16 mouse cellular contexts compared by ENCODE assay signal in the genomic region with DNA sequence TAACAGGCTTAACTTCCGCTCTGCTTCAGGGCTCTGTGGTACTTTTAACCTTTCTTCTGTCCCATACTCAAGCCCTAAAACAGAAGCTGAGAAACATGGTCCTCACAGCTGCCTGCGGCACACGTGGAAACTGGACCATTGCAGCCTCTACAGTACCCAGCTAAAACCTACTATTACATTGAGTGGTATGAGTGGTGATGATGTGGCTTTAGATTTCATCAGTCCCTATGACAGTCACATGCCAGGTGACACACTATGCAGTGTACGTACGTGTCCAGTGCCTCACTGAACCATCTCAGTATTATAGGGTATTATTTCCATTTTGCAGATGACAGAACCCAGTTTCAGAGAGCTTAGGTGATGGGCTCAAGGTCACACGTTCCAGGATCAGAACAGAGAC. TPM values are rescaled to one million over a fixed set of nuclear protein-coding genes. Genes with fewer than 3 reads are reported as not detected.
DNase-seq lines count a peak whose midpoint lies in the region; TF ChIP-seq lines count a peak whose summit lies in the region.
"Had no signal": no experiment of that assay in that cellular context is flagged by ENCODE, and none has a peak within 500 bp of the region (broad histone marks: within the 10 kb centered on the region; RNA-seq: fewer than 3 reads in every experiment).

No protein-coding gene starts in this region.

- intact Hi-C loops in heart, adult 2 months (cut with DNase I), result no loop called here

- no peak overlapping the region for H3ac ChIP-seq in myocyte (ENCODE audit: control insufficient read depth, insufficient read length)

- TF ChIP-seq POLR2A in heart, adult 2 months (IDR thresholded peaks at IDR 0.05; ENCODE audit: insufficient read depth, low read depth, low read length), result no peak
- TF ChIP-seq POLR2A in myocyte (IDR thresholded peaks at IDR 0.05; ENCODE audit: insufficient read length, low read depth), result no peak
- no peak for TF ChIP-seq POLR2A in lung, adult 2 months (IDR thresholded peaks at IDR 0.05; ENCODE audit: borderline replicate concordance, extremely low read depth, low read depth, low read length)

- H3K27me3 ChIP-seq in heart, adult 2 months (ENCODE audit: control insufficient read depth, insufficient read depth, low read length), result no peaks in the 10 kb centered on the region
- no peaks in the 10 kb centered on the region for H3K27me3 ChIP-seq in myocyte (ENCODE audit: control insufficient read depth, insufficient read depth, insufficient read length)
- H3K27me3 ChIP-seq: CH12.LX, Patski had no signal

- TF ChIP-seq EP300 in heart, adult 2 months (IDR thresholded peaks at IDR 0.05; ENCODE audit: insufficient read depth, low read depth, low read length), result no peak

- no peak overlapping the region for H3K9ac ChIP-seq in heart, adult 2 months (ENCODE audit: low read depth, low read length)

- H3K79me2 ChIP-seq in heart, adult 2 months (replicated peaks; ENCODE audit: control insufficient read depth, insufficient read depth, low read length), result no peaks in the 10 kb centered on the region
- H3K79me2 ChIP-seq in myocyte (ENCODE audit: control insufficient read depth, insufficient read depth), result peaks cover 14% of the 10 kb centered on the region

- H3K4me3 ChIP-seq in heart, adult 2 months, result no peak overlapping the region
- no peak overlapping the region for H3K4me3 ChIP-seq in myocyte
- no peak overlapping the region for H3K4me3 ChIP-seq in lung, adult 2 months (replicated peaks; ENCODE audit: extremely low read depth, low read depth, low read length)

- DNase-seq in heart, adult 11 months, result peak; percentile 68
- no peak for DNase-seq in heart, adult 2 months
- no peak for DNase-seq in lung, adult 2 months
- DNase-seq: adrenal gland, adult 8-10 months; adrenal gland, postnatal 10 days; adrenal gland, postnatal 14 days; adrenal gland, postnatal 25 days; B cell, adult 2 months; cerebellum, adult 11 months; cerebellum, adult 11-12 months; cerebellum, adult 18-20 months had no signal

- no peaks in the 10 kb centered on the region for H3K36me3 ChIP-seq in heart, adult 2 months (ENCODE audit: control insufficient read depth, insufficient read depth, low read length)
- H3K36me3 ChIP-seq in myocyte (ENCODE audit: control insufficient read depth, insufficient read depth), result peaks cover 11% of the 10 kb centered on the region

- no peak for TF ChIP-seq CTCF in heart, adult 2 months (IDR thresholded peaks at IDR 0.05)
- no peak for TF ChIP-seq CTCF in lung, adult 2 months (IDR thresholded peaks at IDR 0.05; ENCODE audit: insufficient read depth, low read length)

- H3K4me2 ChIP-seq in myocyte (ENCODE audit: low read depth), result no peak overlapping the region

- WGBS in heart, adult 2 months, result 89% methylated on average over 6 of the region's 6 CpGs
- 88% methylated on average over 6 of the region's 6 CpGs for WGBS in lung, adult 2 months

- no peaks in the 10 kb centered on the region for H3K4me1 ChIP-seq in heart, adult 2 months (ENCODE audit: control insufficient read depth, insufficient read depth, low read length)
- H3K4me1 ChIP-seq in lung, adult 2 months (ENCODE audit: control insufficient read depth, insufficient read depth, low read length), result no peaks in the 10 kb centered on the region

- H3K27ac ChIP-seq in heart, adult 2 months, result no peak overlapping the region

TF ChIP-seq in myocyte, 11 proteins besides CTCF, POLR2A, EP300 and RAD21:
- no peak for TF ChIP-seq MYOD1 (IDR thresholded peaks at IDR 0.05; ENCODE audit: control insufficient read depth in 1 of 3, insufficient read length in 2 of 3, low read depth in 2 of 3)
- TF ChIP-seq TCF3 (IDR thresholded peaks at IDR 0.05; ENCODE audit: insufficient read length, low read depth), result no peak
- no peak for TF ChIP-seq USF1 (IDR thresholded peaks at IDR 0.05; ENCODE audit: low read depth)
- TF ChIP-seq REST (IDR thresholded peaks at IDR 0.05; ENCODE audit: insufficient read depth, insufficient read length), result no peak
- peak; percentile 54 for TF ChIP-seq POLR2AphosphoS2 (IDR thresholded peaks at IDR 0.05; ENCODE audit: insufficient read length, low read depth)
- no peak for TF ChIP-seq SRF (IDR thresholded peaks at IDR 0.05; ENCODE audit: control insufficient read depth, insufficient read length, low read depth)

RNA-seq across cellular contexts. Expression of a gene that starts 3.1 kb away (rescaled TPM):
- total RNA-seq in heart, adult 2 months (2021), result 10 to 100 TPM; 24.8 to 33.6 TPM
- polyA plus RNA-seq in heart, adult 2 months (2012; rRNA removed), result 14.4 and 19.9 TPM in 2 replicates
- 39.0 TPM for polyA plus RNA-seq in myocyte (2012; fragmentation: generic; extraction: Trizol)
- polyA plus RNA-seq in lung, adult 2 months (2012; rRNA removed), result 15.2 and 18.1 TPM in 2 replicates

RNA-seq across cellular contexts. Expression of a gene that starts 16.4 kb away (rescaled TPM):
- 10 to 100 TPM; 29.9 to 35.0 TPM for total RNA-seq in heart, adult 2 months (2021)
- polyA plus RNA-seq in heart, adult 2 months (2012; rRNA removed), result 18.5 and 26.9 TPM in 2 replicates
- 29.4 TPM for polyA plus RNA-seq in myocyte (2012; fragmentation: generic; extraction: Trizol)
- 7.5 and 9.5 TPM in 2 replicates for polyA plus RNA-seq in lung, adult 2 months (2012; rRNA removed)

RNA-seq across cellular contexts. Expression of a gene that starts 28.4 kb away (rescaled TPM):
- 10 to 100 TPM; 84.1 to 90.6 TPM for total RNA-seq in heart, adult 2 months (2021)
- 33.2 and 56.4 TPM in 2 replicates for polyA plus RNA-seq in heart, adult 2 months (2012; rRNA removed)
- polyA plus RNA-seq in myocyte (2012; fragmentation: generic; extraction: Trizol), result 3.6 TPM
- polyA plus RNA-seq in lung, adult 2 months (2012; rRNA removed), result 10.4 and 10.6 TPM in 2 replicates
- total RNA-seq: MEL had no signal
- polyA plus RNA-seq: G1E had no signal
